Mouse (Mus musculus) hematopoietic stem cell, adult 5-6 weeks (primary cell): ENCODE measurements at regions not wholly inside any gene's neighbourhood (a gene's known extent, or its start where the extent isn't known, plus 50 kb on each side); places are given as distances from the start of the nearest gene placed in this dataset.
A peak's percentile ranks its signal among the peaks of the same experiment; 100 is the strongest.

Experiments
- ATAC-seq, 2 experiments: fragments of 125-278 bp in 1 of 2; replicated peaks in 1 of 2; 2 replicates each; pipeline ENCODE4 v1.8.0; 2016 to 2017; ENCODE audit warnings: inconsistent platforms in 2 of 2, mild to moderate bottlenecking in 2 of 2, moderate number of reproducible peaks in 2 of 2, low read depth in 1 of 2, moderate TSS enrichment in 1 of 2; ENCODE audit not compliant: low FRiP score in 2 of 2, poor library complexity in 2 of 2, severe bottlenecking in 2 of 2, insufficient read depth in 1 of 2, low TSS enrichment in 1 of 2

DNA sequence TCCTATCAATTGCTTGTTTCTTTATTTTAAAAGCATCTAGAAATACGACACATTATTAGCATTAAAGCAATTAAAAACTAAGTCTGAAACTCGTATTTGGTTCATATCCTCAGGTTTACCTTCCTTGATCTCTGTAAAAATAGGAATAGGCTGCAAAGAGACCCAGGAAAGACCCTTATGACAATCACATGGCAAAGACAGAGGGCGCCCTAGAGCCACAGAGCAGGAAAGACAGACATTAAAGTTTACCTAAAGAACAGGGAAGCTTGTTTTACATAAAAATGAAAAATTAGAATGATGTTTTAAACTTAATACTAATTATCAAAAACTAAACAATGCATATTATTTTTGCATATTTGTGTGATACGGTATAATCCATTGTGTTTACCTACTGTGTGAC lies 153.2 kb downstream of the Usp25 start:
- ATAC-seq: no peak

DNA sequence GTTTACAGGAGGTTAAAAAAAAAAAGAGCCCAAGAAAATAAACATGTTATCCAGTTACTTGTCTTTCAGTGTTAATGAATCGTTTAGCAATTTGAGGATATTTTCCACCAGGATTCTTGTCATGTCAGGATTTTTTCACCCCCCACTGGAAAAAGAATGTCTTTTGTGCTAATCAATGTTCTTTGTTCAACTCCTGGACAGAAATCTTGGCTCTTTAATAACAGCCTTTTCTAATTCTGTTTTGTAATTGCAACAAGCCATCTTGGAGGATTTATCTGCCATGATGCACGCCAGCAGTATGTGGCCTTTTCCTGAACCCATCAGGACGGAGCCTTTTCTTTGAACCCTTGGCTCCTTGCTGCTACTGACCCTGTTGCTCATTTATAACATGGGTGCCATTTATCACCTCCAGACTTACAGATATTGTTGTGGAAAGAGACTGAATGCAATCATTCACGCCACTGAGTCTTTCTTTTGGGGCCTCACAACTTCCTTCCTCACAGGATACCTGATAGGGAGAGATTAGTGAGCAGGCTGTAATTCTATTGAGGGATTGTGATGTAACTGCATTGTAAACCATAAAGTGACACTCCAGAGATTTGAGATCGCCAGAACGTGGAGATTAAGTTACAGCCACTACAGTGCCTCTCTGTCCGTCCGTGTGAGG lies 159.7 kb downstream of the Usp25 start:
- ATAC-seq: peak; percentile 97 to 99

- peak in 1 of 2 experiments; percentile 47; a peak in 2 of 4 replicates for ATAC-seq
Measured at GRCm38 (mm10) chr16:77174744-77175432, 161.4 kb downstream of the Usp25 start.

DNA sequence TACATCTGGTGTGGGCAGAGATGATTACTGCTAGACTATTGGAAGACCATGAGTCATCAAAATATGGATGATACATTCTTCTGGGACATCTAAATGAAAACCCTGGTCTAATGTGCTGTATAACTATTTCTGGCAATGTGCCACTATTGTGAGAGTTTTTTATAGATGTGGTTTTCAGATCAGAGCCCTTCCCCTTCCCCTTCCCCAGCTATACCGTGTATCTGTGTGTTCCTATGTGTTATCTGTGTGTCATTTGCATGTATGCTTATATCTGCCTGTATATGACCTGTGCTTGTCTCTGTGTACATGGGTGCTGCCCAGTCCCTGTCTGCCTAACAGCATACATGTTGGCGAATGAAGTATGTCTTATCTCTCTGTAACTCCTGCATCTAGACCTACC lies 167.5 kb downstream of the Usp25 start:
- ATAC-seq: peak; percentile 37 to 56; a peak in 1 of 4 replicates
